Mouse (Mus musculus) kidney, postnatal 4 days (tissue): ENCODE measurements around the gene Slc22a13.

Experiments used
- DNase-seq, 2 experiments: peaks; one replicate each; pipeline ENCODE4 v3.0.0; 2021; ENCODE audit warnings: mixed read lengths in 2 of 2

The Slc22a13 gene

DNA sequence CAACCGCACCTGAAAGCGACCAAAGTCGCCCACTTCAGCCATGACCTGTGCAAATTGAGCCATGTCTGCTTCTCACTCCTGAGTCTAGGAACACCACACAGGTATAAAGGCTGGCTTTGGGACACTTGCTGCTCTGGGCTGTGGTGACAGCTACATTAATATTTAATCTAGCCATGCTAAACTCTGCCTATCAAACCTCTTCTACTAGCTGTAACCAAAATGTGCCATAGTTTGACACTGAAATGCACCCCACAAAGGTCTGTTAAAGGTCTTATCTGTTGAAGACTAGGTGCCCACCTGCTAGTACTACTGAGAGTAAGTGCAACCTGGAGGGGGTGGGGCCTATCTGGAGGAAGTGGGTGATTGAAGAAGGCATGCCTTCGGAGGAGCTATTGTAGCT, at the start of gene Slc22a13:
Gene Slc22a13 (minus strand): TSS at position 101 of the 400 bp plus-strand sequence.
- DNase-seq = no peak

DNA sequence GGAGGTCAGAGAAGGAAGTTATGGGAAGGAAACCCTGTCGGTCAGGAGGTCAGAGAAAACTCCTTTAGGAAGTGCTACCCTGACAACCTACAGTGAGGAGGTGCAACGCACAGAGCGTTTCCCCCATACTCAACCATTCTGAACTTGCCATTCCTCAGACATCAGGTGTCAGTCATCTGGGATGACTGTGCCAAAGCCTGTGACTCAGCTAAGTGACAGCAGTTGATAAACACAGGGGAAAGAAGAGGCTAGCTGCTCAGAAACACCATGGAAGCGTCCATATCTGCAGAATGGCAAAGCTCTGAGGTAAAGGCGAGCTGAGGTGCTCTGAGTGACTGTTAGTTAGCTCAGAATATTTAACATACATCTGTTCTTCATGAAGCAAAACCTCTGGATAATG, 49.2 kb upstream of the Slc22a13 start:
- DNase-seq = no peak

DNA sequence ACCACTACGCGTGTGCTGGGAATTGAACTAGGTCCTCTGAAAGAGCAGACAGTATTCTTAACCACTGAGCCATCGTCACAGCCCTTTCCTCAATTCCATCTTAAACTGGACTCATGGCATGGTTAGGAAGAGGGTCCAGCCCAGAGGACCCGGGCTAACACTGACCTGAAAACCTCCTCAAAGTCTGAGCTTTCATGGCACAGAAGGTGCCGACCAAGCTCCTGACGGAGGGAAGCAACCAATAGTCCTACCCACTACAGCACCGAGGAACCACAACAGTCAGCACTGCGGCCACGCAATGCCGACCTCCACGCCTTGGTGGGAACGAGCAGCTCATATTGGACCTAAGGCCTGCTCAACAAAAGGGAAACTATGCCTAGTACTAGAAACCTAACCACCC, 47.3 kb upstream of the Slc22a13 start:
- DNase-seq = no peak

DNA sequence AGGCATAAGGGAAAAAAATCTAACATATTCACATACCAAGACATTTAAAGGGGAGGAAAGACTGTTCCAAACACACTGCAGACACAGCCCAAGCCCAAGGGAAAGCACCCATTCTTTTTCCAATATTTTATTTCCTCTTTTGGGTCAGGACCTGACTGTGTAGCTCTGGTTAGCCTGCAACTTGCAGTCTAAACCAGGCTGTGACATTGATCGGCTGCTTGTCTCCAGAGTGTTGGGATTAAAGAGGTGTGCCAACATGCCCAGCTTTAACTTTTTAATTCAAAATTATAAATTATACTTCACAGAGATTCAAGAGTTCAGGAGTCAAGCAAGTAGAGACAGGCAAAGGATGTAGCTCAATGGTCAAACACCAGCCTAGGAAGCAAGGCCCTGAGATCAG, 46.2 kb upstream of the Slc22a13 start:
- no peak for DNase-seq

GRCm38 (mm10) chr9:119254187-119254586, 45.3 kb upstream of the Slc22a13 start:
- peak; percentile 17 to 24 for DNase-seq

DNA sequence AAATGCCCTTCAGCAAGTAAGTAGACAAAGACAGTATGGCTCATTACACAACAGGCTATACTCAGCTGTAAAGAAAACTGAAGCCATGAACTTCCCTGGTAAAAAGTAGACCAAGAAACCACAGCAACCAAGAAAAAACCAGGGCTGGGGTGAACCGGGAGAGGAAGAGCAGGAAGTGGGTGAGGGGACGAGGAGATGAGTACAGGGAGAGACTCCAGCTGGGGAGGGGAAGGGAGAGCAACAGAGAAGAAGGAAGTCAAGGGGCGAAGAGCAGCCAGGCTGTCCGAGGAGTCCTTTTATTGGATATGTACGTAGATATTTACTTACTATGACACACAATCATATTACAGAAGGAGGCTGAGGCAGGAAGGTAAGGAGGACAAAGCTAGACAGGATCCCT, 39.1 kb upstream of the Slc22a13 start:
- no peak for DNase-seq

DNA sequence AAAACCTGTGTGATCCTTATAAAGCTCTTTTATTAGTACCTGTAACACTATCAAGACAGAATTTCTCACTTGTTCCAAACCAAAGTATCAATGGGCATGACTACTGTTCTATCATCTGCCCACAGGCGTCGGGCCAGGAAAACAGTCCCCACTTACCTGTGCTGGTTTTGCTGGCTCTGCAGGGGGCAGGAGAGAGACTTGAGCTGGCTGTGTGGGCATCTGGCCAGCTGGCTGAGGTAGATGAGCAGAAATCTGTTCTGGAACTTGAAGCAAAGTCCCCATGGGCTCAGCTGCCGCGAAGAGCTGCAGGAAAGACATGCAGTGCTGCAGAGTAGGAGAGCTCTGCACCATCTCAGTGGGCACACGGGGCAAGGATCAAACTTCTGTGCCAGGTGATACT, 37.9 kb upstream of the Slc22a13 start:
- peak; percentile 50 to 65 for DNase-seq

- no peak for DNase-seq
Observed at GRCm38 (mm10) chr9:119243981-119244380, 35.1 kb upstream of the Slc22a13 start.

DNA sequence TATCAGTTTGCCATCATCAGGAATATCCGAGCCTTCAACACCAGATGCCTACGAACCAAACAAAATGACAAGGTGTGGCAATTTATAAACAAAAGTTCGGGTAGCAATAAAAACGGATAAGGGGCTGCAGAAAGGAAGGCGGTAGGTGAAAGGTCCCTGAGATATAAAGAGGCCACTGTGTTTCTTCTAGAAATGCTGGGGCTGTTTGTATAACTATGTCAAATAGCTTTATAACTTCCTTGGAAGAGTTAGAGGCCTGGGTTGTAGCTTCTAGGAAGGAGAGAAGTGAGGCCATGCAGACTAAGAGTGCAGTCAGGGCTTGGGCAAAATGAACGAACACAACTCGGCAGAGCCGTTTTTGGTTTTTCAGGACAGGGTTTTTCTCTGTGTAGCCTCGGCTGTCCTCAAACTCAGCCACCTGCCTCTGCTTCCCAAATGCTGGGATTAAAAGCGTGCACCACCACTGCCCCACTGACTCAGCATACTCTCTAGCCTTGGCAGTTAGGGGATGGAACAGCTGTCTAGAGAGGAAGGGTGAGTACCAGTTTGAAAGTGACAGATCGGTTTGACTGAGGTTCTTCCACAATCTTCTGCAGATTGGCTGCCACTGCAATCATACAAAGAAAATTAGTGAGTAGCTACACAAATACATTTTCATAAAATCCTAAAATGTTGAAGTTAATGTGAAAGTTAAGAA, 32.4 kb upstream of the Slc22a13 start:
- DNase-seq = no peak

- no peak for DNase-seq
Observed at GRCm38 (mm10) chr9:119240286-119240997, 31.5 kb upstream of the Slc22a13 start.

DNA sequence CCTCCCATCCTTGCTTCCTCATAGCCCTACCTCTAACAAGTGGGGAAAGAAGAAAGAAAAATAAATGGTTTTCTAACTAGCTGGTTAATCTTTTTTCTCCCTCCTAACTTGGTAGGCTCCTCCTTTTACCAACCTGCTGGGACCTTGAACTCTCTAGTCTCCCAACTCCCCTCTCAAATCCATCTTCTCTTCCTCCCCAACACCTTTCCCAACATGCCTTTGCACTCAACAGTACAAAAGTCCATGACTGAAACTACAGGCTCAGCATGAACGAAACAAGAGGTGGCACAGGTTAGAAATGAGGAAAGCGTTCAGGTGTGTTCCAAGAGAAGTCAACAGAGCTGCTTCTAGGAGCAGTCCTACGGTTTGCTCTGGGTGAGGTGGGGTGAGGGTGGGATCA, 30.4 kb upstream of the Slc22a13 start:
- DNase-seq = no peak

- DNase-seq = no peak
Observed at GRCm38 (mm10) chr9:119238796-119239195, 29.9 kb upstream of the Slc22a13 start.

DNA sequence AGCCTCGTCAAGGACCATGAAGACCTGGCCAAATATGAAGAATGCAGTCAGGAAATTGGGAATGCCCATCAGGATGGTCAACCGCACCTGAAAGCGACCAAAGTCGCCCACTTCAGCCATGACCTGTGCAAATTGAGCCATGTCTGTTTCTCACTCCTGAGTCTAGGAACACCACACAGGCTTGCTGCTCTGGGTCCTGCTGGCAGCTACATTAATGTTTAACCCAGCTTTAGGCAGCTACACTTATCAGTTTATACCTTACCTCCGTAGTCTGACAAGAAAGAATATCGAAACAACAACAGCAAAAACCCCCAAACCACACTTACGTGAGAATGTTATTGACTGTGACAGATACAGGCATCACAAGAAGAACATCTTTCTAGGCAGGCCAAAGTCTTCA, 22.7 kb upstream of the Slc22a13 start:
- no peak for DNase-seq

GRCm38 (mm10) chr9:119230829-119231228, 21.9 kb upstream of the Slc22a13 start:
- DNase-seq = no peak

- no peak for DNase-seq
Observed at GRCm38 (mm10) chr9:119220249-119220648, 11.4 kb upstream of the Slc22a13 start.

DNA sequence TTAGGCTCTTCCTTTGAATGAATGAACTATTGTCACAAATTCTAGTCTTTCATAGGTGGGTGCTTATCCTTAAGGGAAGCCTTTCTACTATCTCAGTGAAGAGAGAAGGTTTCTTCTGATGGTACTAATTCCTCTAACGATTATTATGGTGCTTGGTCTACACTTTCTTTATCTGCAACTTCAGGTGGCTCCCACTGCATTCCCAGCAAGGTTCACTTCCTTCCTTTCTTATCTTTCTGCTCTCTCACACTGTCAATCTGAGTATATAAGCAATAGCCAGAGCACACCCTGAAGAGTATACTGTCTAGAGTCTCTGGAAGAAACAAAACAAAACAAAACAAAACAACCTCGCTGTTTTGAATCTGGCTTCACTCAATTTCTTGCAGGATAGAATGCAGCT, 10.8 kb upstream of the Slc22a13 start:
- no peak for DNase-seq

DNA sequence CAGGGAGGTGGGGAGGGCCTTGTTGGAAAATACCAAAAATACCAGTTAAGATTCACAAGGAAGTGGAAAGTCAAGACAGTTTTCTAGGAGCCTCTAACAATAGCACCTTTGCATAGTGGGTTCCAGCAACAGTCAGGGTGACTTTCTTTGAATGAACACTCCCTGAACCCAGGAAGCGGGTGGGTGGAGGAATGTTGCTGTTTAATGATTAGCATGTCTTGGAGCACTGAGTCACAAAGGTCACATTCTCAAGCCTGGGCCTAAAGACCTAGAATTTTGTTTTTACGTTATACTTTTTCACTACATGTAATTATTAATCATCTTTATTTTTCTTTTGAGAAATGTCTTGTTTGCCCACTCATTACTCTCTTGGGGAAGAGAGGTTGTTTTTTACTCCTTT, 6.4 kb upstream of the Slc22a13 start:
- peak in 1 of 2 experiments; percentile 22 for DNase-seq

GRCm38 (mm10) chr9:119214601-119215000, 5.7 kb upstream of the Slc22a13 start:
- DNase-seq = no peak

GRCm38 (mm10) chr9:119212996-119213395, 4.1 kb upstream of the Slc22a13 start:
- DNase-seq = no peak

GRCm38 (mm10) chr9:119207113-119207512, 1.8 kb downstream of the Slc22a13 start:
- DNase-seq = no peak

DNA sequence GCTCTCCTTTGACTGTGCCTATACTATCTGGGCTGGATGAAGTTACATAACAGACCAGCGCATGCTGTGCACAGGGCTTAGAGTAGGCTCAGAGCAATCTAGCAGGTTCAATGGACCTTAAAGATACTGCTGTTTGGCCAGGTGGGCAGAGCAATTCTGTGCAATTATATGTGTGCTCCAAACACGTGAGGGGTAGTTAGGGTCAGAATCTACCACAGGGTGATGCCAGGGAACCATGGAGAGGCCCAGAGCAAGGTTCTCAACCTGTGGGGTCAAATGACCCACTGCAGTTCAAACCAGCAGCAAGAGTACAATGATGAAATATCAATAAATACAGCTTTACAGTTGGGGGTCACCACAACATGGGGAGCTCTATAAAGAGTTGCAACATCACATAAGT, 2.2 kb downstream of the Slc22a13 start:
- DNase-seq = no peak

DNA sequence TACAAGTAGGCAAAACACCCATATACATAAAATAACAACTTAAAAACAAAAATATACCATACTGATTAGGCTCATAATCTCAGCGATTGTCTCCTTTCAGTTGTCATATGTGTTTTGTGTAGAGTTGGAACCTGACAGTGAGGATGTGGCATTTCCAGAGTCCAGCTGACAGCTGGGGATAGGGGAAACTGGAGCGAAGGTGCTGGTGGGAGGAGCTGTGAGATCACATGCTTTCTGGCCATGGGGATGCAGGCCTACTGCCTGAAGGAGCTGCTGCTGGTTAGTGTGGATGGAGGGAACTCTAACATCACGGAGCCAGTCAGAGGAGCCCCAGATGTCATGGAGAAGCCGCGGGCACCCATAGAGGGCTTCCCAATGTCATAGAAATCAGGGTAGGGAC, 3.1 kb downstream of the Slc22a13 start:
- no peak for DNase-seq

- no peak for DNase-seq
Observed at GRCm38 (mm10) chr9:119203617-119204016, 5.3 kb downstream of the Slc22a13 start.

DNA sequence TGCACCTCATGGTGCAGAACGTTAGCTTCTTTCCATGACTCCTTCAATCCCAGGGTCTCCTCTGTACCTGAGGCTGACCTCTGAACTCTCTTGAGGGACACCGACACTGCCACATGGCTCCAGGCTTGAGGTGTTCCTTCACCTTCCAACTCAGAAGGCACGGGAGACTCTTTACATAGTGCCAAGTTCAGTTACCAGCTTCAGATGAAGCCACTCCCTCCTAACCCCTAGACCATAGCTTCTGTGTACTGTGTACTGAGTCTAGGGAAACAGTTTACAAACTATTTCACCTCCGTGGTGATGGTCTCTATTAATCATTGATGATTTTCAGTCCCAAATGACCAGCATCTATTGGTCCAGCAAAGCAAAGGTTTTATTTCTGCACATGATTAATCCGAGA, 7.2 kb downstream of the Slc22a13 start:
- no peak for DNase-seq
